Mouse (Mus musculus): ENCODE results near the gene 9930111J21Rik2. TPM values are rescaled to one million over a fixed set of nuclear protein-coding genes. Genes with fewer than 3 reads are reported as not detected.
"Not testable (repeated sequence)": the region's sequence is repeated elsewhere in the genome, so short reads cannot be mapped to it uniquely, and the experiment has no call there.

9930111J21Rik2 gene
- polyA plus RNA-seq (2014; fragmentation: Nextera tagmentation; extraction: Ambion mirVana): 0.26 and 0.47 TPM in 2 replicates

DNA sequence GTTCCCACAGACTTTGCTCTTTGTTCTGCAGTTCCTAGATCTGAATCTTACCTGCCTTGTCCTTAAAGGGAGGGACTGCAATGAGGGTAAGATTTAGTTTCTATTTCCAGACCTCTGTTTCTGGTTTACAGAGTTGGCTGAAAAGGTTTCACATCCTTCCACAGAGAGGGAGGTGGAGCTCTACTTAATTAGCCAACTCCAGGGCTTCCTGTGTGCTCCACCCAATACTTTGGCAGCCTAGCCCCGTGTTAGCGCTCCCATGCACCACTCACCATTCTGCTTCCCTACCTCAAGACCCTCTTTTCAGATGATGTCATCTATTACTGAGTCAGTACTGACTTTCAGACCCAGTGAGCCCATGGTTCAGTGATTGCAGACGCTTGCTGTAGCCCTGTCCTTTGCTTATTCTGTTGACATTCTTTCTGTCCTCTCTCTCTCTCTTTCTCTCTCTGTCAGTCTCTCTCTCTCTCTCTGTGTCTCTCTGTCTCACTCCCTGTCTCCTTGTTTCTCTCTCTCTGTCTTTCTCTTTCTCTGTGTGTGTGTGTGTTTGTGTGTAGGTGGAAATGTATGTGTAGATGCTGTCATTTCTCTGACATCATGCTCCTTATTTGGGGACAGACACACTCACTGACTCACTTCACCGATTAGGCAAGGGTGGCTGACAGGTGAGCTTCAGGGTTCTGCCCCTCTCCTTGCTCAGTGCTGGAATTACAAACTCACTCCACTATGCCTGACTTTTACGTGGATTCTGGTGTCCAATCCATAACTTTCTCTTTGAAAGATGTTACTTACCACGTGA lies at the start of gene 9930111J21Rik2:
TSS of gene 9930111J21Rik2 (minus strand) at position 150 of the 799 bp plus-strand sequence.
- ATAC-seq (ENCODE audit: low FRiP score); H3K9ac ChIP-seq (ENCODE audit: low read length); H3K4me2 ChIP-seq; H3K4me1 ChIP-seq (ENCODE audit: control insufficient read depth, insufficient read depth, low read length); H3K9me3 ChIP-seq (ENCODE audit: control insufficient read depth, low read length); H3K27me3 ChIP-seq (ENCODE audit: control insufficient read depth, insufficient read depth, low read length); H3K4me3 ChIP-seq (ENCODE audit: low read depth, low read length); DNase-seq (ENCODE audit: low spot score, missing footprints); H3K36me3 ChIP-seq (ENCODE audit: control insufficient read depth, insufficient read depth, low read length); H3K27ac ChIP-seq (ENCODE audit: low read depth, low read length): not testable (repeated sequence)
- WGBS: 100% methylated on average over 1 of the region's 6 CpGs

DNA sequence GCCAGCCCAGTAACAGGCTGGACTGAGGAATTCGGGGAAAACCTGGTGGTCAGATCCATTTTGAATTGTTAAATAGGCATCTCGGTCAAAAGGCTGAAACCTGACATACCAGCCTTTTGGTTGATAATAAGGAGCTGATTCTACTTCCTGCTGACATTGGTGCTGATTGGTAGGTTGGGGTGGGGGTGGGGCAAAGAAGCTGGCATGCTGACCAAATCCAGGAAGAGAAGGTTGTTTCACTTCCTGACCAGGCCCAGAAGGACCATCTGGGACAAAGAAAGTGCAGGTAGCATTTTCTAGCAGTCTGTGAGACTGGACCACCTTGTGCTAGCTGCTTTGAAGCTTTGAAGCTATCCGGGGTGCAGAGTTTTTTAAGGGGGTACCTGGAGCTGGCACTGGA lies 49.4 kb upstream of the 9930111J21Rik2 start:
- 93% methylated on average over 3 of the region's 3 CpGs for WGBS
- H3K27me3 ChIP-seq (ENCODE audit: control insufficient read depth, insufficient read depth, low read length): no peaks in the 10 kb centered on the region
- no peak for ATAC-seq (ENCODE audit: low FRiP score)

DNA sequence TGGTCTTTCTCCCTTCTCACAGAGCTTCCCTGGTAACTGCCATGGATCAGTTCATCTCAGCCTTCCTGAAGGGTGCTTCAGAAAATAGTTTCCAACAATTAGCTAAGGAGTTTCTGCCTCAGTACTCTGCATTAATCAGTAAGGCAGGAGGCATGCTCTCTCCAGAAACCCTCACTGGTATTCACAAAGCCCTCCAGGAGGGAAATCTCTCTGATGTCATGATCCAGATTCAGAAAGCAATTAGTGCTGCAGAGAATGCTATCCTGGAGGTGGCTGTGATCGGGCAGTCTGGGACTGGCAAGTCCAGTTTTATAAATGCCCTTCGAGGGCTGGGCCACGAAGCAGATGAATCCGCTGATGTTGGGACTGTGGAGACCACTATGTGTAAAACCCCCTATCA lies 44.3 kb upstream of the 9930111J21Rik2 start:
- no peak overlapping the region for H3K4me2 ChIP-seq
- no peaks in the 10 kb centered on the region for H3K9me3 ChIP-seq (ENCODE audit: control insufficient read depth, low read length)
- no peak overlapping the region for H3K4me3 ChIP-seq (ENCODE audit: low read depth, low read length)
- ATAC-seq (ENCODE audit: low FRiP score) (no peak), DNase-seq (ENCODE audit: low spot score, missing footprints) (no peak)
- H3K4me1 ChIP-seq (ENCODE audit: control insufficient read depth, insufficient read depth, low read length): no peaks in the 10 kb centered on the region
- no peak overlapping the region for H3K9ac ChIP-seq (ENCODE audit: low read length)
- H3K27ac ChIP-seq (ENCODE audit: low read depth, low read length): no peak overlapping the region
- 83% methylated on average over 4 of the region's 4 CpGs for WGBS
- H3K36me3 ChIP-seq (ENCODE audit: control insufficient read depth, insufficient read depth, low read length): no peaks in the 10 kb centered on the region
- no peaks in the 10 kb centered on the region for H3K27me3 ChIP-seq (ENCODE audit: control insufficient read depth, insufficient read depth, low read length)

More for the DNA sequence above, 49.4 kb upstream of the 9930111J21Rik2 start:
- Histone ChIP-seq H3K4me3 (ENCODE audit: low read depth, low read length) (no peak overlapping the region), H3K9me3 (ENCODE audit: control insufficient read depth, low read length) (no peaks in the 10 kb centered on the region), H3K4me2 (no peak overlapping the region), H3K9ac (ENCODE audit: low read length) (no peak overlapping the region), H3K27ac (ENCODE audit: low read depth, low read length) (no peak overlapping the region), H3K4me1 (ENCODE audit: control insufficient read depth, insufficient read depth, low read length) (no peaks in the 10 kb centered on the region), H3K36me3 (ENCODE audit: control insufficient read depth, insufficient read depth, low read length) (no peaks in the 10 kb centered on the region)
- no peak for DNase-seq (ENCODE audit: low spot score, missing footprints)

DNA sequence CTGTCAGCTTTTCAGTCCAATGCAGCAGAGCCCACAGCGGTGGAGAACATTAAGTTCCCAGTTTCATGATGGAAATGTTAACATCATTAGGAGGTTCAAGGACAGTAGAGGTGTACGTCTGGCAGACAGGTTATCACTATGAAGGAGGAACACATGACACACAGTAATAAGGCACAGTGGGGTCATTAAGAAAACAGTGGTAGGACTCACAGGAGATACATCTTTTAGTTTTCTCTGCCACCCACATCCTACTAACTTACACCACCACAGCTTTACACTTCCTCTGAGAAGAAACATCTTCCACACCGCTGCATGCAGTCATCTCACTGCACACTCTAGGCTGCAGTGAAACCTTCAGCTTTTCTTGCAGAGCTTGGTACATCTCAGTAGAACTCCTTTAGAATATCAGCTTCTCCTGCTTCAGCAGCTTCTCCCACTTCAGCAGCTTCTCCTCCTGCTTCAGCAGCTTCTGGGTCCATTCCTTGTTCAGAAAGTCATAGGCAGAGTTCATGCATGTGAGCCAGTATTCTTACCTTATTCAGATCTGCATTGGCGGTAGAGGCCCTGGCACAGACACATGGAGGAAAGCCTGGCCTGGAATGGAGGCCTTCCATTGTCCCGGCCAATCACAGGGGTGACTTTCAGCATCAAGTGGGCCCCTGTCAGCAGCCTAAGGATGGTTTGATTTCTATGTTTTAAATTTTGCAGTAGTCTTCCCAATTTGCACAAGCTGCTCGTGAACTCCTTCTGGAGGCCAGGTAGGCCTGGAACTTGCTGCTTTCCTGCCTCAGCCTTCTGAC lies 43.0 kb upstream of the 9930111J21Rik2 start:
- H3K4me1 ChIP-seq (ENCODE audit: control insufficient read depth, insufficient read depth, low read length): no peaks in the 10 kb centered on the region
- H3K9ac ChIP-seq (ENCODE audit: low read length): no peak overlapping the region
- H3K4me2 ChIP-seq: no peak overlapping the region
- ATAC-seq (ENCODE audit: low FRiP score) (no peak), DNase-seq (ENCODE audit: low spot score, missing footprints) (no peak)
- 89% methylated on average over 6 of the region's 6 CpGs for WGBS
- no peaks in the 10 kb centered on the region for H3K9me3 ChIP-seq (ENCODE audit: control insufficient read depth, low read length)
- H3K36me3 ChIP-seq (ENCODE audit: control insufficient read depth, insufficient read depth, low read length): no peaks in the 10 kb centered on the region
- no peak overlapping the region for H3K27ac ChIP-seq (ENCODE audit: low read depth, low read length)
- H3K27me3 ChIP-seq (ENCODE audit: control insufficient read depth, insufficient read depth, low read length): no peaks in the 10 kb centered on the region
- no peak overlapping the region for H3K4me3 ChIP-seq (ENCODE audit: low read depth, low read length)

DNA sequence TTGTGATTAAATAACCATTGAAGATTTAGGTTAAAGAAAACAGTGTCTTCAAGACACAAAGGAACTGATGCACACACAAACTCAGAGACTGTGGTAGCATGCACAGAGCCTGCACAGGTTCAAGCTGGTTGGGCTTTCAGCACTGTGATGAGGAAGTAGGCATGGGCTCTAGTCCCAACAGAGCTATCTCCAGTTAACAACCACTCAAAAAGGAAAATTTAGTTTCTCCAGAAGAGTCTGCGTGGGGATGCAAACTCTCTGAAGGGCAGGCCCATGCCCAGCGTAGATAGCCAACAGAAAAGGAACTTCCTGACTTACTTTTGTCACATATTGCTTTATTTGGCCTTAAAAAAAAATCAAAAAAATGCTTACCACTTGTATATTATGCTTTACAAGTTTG lies 41.7 kb upstream of the 9930111J21Rik2 start:
- Histone ChIP-seq H3K27me3 (ENCODE audit: control insufficient read depth, insufficient read depth, low read length) (no peaks in the 10 kb centered on the region), H3K4me1 (ENCODE audit: control insufficient read depth, insufficient read depth, low read length) (no peaks in the 10 kb centered on the region; the same call in 1 of the 2 replicates), H3K4me2 (no peak overlapping the region), H3K4me3 (ENCODE audit: low read depth, low read length) (no peak overlapping the region), H3K27ac (ENCODE audit: low read depth, low read length) (no peak overlapping the region), H3K36me3 (ENCODE audit: control insufficient read depth, insufficient read depth, low read length) (no peaks in the 10 kb centered on the region), H3K9ac (ENCODE audit: low read length) (no peak overlapping the region), H3K9me3 (ENCODE audit: control insufficient read depth, low read length) (no peaks in the 10 kb centered on the region)
- no peak for ATAC-seq (ENCODE audit: low FRiP score)
- DNase-seq (ENCODE audit: low spot score, missing footprints): no peak
- 95% methylated on average over 2 of the region's 2 CpGs for WGBS

DNA sequence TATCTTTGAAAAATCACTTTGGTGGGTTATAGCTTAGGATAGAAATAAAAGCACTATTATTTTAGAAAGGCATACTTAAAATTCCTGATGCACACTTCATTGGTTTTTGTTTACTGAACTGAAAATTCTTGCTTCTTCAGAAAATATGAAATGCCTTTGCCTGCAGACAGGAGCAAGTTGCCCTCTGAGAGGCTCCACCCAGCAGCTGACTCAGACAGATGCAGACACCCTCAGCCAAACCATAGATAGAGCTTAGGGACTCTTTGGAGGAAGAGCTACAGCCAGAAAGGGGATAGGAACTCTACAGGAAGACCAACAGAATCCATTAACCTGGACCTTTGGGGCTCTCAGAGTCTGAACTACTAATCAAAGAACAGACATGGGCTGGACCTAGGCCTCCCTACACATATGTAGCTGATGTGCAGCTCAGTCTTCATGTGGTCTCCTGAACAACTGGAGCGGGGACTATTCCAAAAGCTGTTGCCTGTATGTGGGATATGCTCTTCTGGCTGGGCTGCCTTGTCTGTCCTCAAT lies 41.1 kb upstream of the 9930111J21Rik2 start:
- DNase-seq (ENCODE audit: low spot score, missing footprints): no peak
- Histone ChIP-seq H3K36me3 (ENCODE audit: control insufficient read depth, insufficient read depth, low read length) (no peaks in the 10 kb centered on the region), H3K9me3 (ENCODE audit: control insufficient read depth, low read length) (no peaks in the 10 kb centered on the region), H3K4me2 (no peak overlapping the region), H3K4me3 (ENCODE audit: low read depth, low read length) (no peak overlapping the region), H3K4me1 (ENCODE audit: control insufficient read depth, insufficient read depth, low read length) (no peaks in the 10 kb centered on the region; the same call in 1 of the 2 replicates), H3K9ac (ENCODE audit: low read length) (no peak overlapping the region), H3K27ac (ENCODE audit: low read depth, low read length) (no peak overlapping the region), H3K27me3 (ENCODE audit: control insufficient read depth, insufficient read depth, low read length) (no peaks in the 10 kb centered on the region)
- 92% methylated on average over 1 of the region's 1 CpGs for WGBS
- no peak for ATAC-seq (ENCODE audit: low FRiP score)

DNA sequence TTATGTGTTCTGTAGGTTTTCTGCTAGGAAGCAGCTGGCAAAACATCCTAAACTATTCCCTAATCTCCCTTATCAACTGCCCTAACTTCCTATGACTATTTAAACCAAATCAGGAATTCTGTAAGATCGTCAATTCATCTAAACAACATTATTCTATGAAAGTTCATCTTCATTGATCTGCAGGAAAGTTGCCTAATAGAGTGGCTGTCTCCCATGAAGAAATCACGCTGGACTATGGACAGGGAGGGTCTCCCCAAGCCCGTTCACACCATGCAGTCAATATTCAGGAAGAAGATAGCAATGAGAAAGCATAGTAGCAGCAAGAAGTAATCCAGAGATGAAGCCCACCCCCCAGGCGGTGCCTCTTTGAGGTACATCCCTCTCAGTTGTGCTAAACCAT lies 40.1 kb upstream of the 9930111J21Rik2 start:
- Histone ChIP-seq H3K4me3 (ENCODE audit: low read depth, low read length) (no peak overlapping the region), H3K27me3 (ENCODE audit: control insufficient read depth, insufficient read depth, low read length) (no peaks in the 10 kb centered on the region), H3K4me2 (no peak overlapping the region), H3K27ac (ENCODE audit: low read depth, low read length) (no peak overlapping the region), H3K36me3 (ENCODE audit: control insufficient read depth, insufficient read depth, low read length) (no peaks in the 10 kb centered on the region), H3K4me1 (ENCODE audit: control insufficient read depth, insufficient read depth, low read length) (no peaks in the 10 kb centered on the region; the same call in 1 of the 2 replicates), H3K9me3 (ENCODE audit: control insufficient read depth, low read length) (no peaks in the 10 kb centered on the region), H3K9ac (ENCODE audit: low read length) (no peak overlapping the region)
- ATAC-seq (ENCODE audit: low FRiP score) (no peak), DNase-seq (ENCODE audit: low spot score, missing footprints) (no peak)
- WGBS: 70% methylated on average over 4 of the region's 4 CpGs

DNA sequence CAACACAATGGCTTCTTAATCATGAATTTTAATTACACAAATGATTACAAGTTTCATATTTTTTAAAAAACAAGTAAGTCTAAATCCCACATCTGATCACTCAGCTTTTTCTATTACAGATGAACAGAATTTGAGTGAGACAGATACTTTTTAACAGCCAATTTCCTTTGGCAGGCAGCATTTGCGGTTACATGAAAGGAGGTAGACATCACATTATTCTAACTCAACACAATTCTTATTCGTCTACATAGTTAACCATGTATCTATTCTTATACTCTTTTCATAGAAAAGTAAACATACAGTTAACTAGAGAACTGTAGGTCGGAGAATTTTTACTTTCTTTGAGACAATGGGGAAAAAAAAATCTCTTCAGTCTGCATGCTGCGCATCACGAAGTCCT lies 39.5 kb upstream of the 9930111J21Rik2 start:
- no peaks in the 10 kb centered on the region for H3K9me3 ChIP-seq (ENCODE audit: control insufficient read depth, low read length)
- ATAC-seq (ENCODE audit: low FRiP score): no peak
- no peaks in the 10 kb centered on the region; the same call in 1 of the 2 replicates for H3K4me1 ChIP-seq (ENCODE audit: control insufficient read depth, insufficient read depth, low read length)
- H3K36me3 ChIP-seq (ENCODE audit: control insufficient read depth, insufficient read depth, low read length): no peaks in the 10 kb centered on the region
- no peak overlapping the region for H3K4me2 ChIP-seq
- H3K9ac ChIP-seq (ENCODE audit: low read length): no peak overlapping the region
- DNase-seq (ENCODE audit: low spot score, missing footprints): no peak
- no peak overlapping the region for H3K27ac ChIP-seq (ENCODE audit: low read depth, low read length)
- H3K27me3 ChIP-seq (ENCODE audit: control insufficient read depth, insufficient read depth, low read length): no peaks in the 10 kb centered on the region
- H3K4me3 ChIP-seq (ENCODE audit: low read depth, low read length): no peak overlapping the region
- 94% methylated on average over 5 of the region's 5 CpGs for WGBS
